Mouse (Mus musculus) cerebellum, postnatal 4 days (tissue): Measurements from ENCODE around the gene Neurl4.

Experiments
- DNase-seq, 2 experiments: peaks; one replicate each; pipeline ENCODE4 v3.0.0; 2022; ENCODE audit warnings: low spot score in 2 of 2, mixed read lengths in 1 of 2

Neurl4 gene

GRCm38 (mm10) chr11:69932254-69932653, 31.4 kb downstream of the Neurl4 start:
- no peak for DNase-seq

GRCm38 (mm10) chr11:69933066-69933465, 32.2 kb downstream of the Neurl4 start:
- no peak for DNase-seq

- peak; percentile 94 to 95 for DNase-seq
Measured at GRCm38 (mm10) chr11:69934169-69934568, 33.3 kb downstream of the Neurl4 start.

- no peak for DNase-seq
Measured at GRCm38 (mm10) chr11:69934681-69935080, 33.8 kb downstream of the Neurl4 start.

GRCm38 (mm10) chr11:69935137-69935879, 34.4 kb downstream of the Neurl4 start, which contains the start of gene Ybx2:
Gene Ybx2, plus strand, starts transcription at chr11:69935796.
- DNase-seq: peak; percentile 75 to 90

- peak in 1 of 2 experiments; percentile 35 for DNase-seq
Measured at GRCm38 (mm10) chr11:69936156-69936555, 35.3 kb downstream of the Neurl4 start.

- DNase-seq: no peak
Measured at GRCm38 (mm10) chr11:69936714-69937347, 36.0 kb downstream of the Neurl4 start.

GRCm38 (mm10) chr11:69937385-69937784, 36.5 kb downstream of the Neurl4 start:
- no peak for DNase-seq

- DNase-seq: no peak
Measured at GRCm38 (mm10) chr11:69937834-69938233, 37.0 kb downstream of the Neurl4 start.

GRCm38 (mm10) chr11:69938401-69938979, 37.6 kb downstream of the Neurl4 start:
- DNase-seq: no peak

- DNase-seq: no peak
Measured at GRCm38 (mm10) chr11:69939181-69939580, 38.3 kb downstream of the Neurl4 start.

GRCm38 (mm10) chr11:69939731-69940130, 38.9 kb downstream of the Neurl4 start:
- DNase-seq: no peak

- DNase-seq: peak in 1 of 2 experiments; percentile 66
Measured at GRCm38 (mm10) chr11:69940962-69941361, 40.1 kb downstream of the Neurl4 start.

GRCm38 (mm10) chr11:69945216-69945615, 44.3 kb downstream of the Neurl4 start:
- DNase-seq: no peak

GRCm38 (mm10) chr11:69945997-69946891, 45.4 kb downstream of the Neurl4 start:
- no peak for DNase-seq

GRCm38 (mm10) chr11:69947337-69948065, 46.6 kb downstream of the Neurl4 start:
- DNase-seq: no peak

- DNase-seq: peak; percentile 66 to 92
Measured at GRCm38 (mm10) chr11:69948066-69948762, 47.3 kb downstream of the Neurl4 start, which contains the start of gene Slc2a4. Gene Slc2a4, minus strand, starts transcription at chr11:69948188.

GRCm38 (mm10) chr11:69948763-69949150, 47.9 kb downstream of the Neurl4 start:
- DNase-seq: peak; percentile 72 to 87

GRCm38 (mm10) chr11:69950807-69951459, 50.1 kb downstream of the Neurl4 start:
- DNase-seq: no peak

- DNase-seq: no peak
Measured at GRCm38 (mm10) chr11:69952274-69952673, 51.4 kb downstream of the Neurl4 start.
